ENCODE assay signal across 10 mouse cellular contexts in the genomic region with DNA sequence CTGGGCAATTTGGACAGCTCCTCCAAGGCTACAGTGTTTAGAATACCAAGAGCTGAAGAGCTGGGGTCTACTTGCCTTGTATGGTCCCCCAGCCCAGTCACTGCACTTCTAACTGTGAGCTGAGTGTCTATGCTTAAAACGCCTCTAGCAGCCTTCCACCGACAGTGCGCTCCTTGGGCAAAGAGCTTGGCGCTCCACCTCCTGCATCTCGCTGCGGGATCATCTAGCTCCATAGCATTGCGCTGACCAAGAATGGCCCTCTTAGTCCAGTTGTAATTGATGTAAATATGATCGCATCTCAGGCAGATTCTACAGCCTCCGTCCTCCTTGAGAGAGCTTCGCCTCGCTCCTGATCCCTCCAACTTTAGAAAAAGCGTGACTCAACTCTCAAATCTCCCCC. TPM values are rescaled to one million over a fixed set of nuclear protein-coding genes. Genes with fewer than 3 reads are reported as not detected.
DNase-seq lines count a peak whose midpoint lies in the region; ATAC-seq and TF ChIP-seq lines count a peak whose summit lies in the region.
"Had no signal": no experiment of that assay in that cellular context is flagged by ENCODE, and none has a peak within 500 bp of the region (broad histone marks: within the 10 kb centered on the region; RNA-seq: fewer than 3 reads in every experiment).

No protein-coding gene starts in this region.

- no peaks in the 10 kb centered on the region for H3K36me3 ChIP-seq in forebrain, embryonic 16.5 days (ENCODE audit: control insufficient read depth, insufficient read depth)
- H3K36me3 ChIP-seq in midbrain, embryonic 16.5 days (ENCODE audit: control insufficient read depth, insufficient read depth, low read length): no peaks in the 10 kb centered on the region
- no peaks in the 10 kb centered on the region for H3K36me3 ChIP-seq in heart, embryonic 12.5 days

- TF ChIP-seq CTCF in brain, embryonic 14.5 days (IDR thresholded peaks at IDR 0.05; ENCODE audit: borderline replicate concordance, extremely low read depth, insufficient read depth, insufficient read length): no peak

- H3K4me2 ChIP-seq in forebrain, embryonic 16.5 days (ENCODE audit: low read length): peak overlapping the region; percentile 90
- H3K4me2 ChIP-seq in midbrain, embryonic 16.5 days (ENCODE audit: low read length): peak overlapping the region; percentile 80
- no peak overlapping the region for H3K4me2 ChIP-seq in heart, embryonic 12.5 days
- H3K4me2 ChIP-seq: liver, embryonic 11.5 days had no signal

- no peaks in the 10 kb centered on the region for H3K9me3 ChIP-seq in forebrain, embryonic 16.5 days (ENCODE audit: control insufficient read depth, low read length)
- no peaks in the 10 kb centered on the region for H3K9me3 ChIP-seq in midbrain, embryonic 16.5 days (replicated peaks; ENCODE audit: control insufficient read depth, low read length, poor library complexity, severe bottlenecking)
- H3K9me3 ChIP-seq in heart, embryonic 12.5 days (replicated peaks): no peaks in the 10 kb centered on the region

- H3K4me3 ChIP-seq in forebrain, embryonic 16.5 days (replicated peaks; ENCODE audit: low read length): peak overlapping the region; percentile 68
- H3K4me3 ChIP-seq in midbrain, embryonic 16.5 days (ENCODE audit: low read depth, low read length): peak overlapping the region; percentile 75
- no peak overlapping the region for H3K4me3 ChIP-seq in heart, embryonic 12.5 days

- no peak for ATAC-seq in forebrain, embryonic 16.5 days
- ATAC-seq in midbrain, embryonic 16.5 days: no peak
- no peak for ATAC-seq in granulocyte monocyte progenitor cell, adult 5-6 weeks (replicated peaks; ENCODE audit: poor library complexity, severe bottlenecking)
- ATAC-seq in heart, embryonic 12.5 days (ENCODE audit: insufficient number of reproducible peaks, low FRiP score): no peak

- H3K9ac ChIP-seq in forebrain, embryonic 16.5 days (replicated peaks; ENCODE audit: low read depth, low read length): peak overlapping the region; percentile 67
- peak overlapping the region; percentile 89 for H3K9ac ChIP-seq in midbrain, embryonic 16.5 days (ENCODE audit: low read depth, low read length)
- H3K9ac ChIP-seq in heart, embryonic 12.5 days: no peak overlapping the region

- TF ChIP-seq POLR2A in brain, embryonic 14.5 days (IDR thresholded peaks at IDR 0.05; ENCODE audit: borderline replicate concordance, extremely low read depth, insufficient read depth, insufficient read length, poor library complexity, severe bottlenecking): no peak

- 9% methylated on average over 12 of the region's 12 CpGs for WGBS in forebrain, embryonic 16.5 days
- 13% methylated on average over 12 of the region's 12 CpGs for WGBS in midbrain, embryonic 16.5 days
- 17% methylated on average over 12 of the region's 12 CpGs for WGBS in heart, embryonic 12.5 days

- H3K4me1 ChIP-seq in forebrain, embryonic 16.5 days (replicated peaks; ENCODE audit: control insufficient read depth, insufficient read depth, low read length): peaks cover 13% of the 10 kb centered on the region
- peaks cover 7% of the 10 kb centered on the region; the same call in 1 of the 2 replicates for H3K4me1 ChIP-seq in midbrain, embryonic 16.5 days (ENCODE audit: control insufficient read depth, insufficient read depth, low read length)
- peaks cover 12% of the 10 kb centered on the region for H3K4me1 ChIP-seq in heart, embryonic 12.5 days (replicated peaks)

- peak; percentile 2 for DNase-seq in ZHBTc4 (ENCODE audit: low read depth, low spot score)
- peak; percentile 24 for DNase-seq in brain, embryonic 14.5 days (ENCODE audit: low read depth)
- no peak for DNase-seq in urinary bladder, adult 18-20 months (ENCODE audit: low spot score in 2 of 2)
- DNase-seq: heart, adult 18-20 months; kidney, postnatal 25 days had no signal

- H3K27ac ChIP-seq in forebrain, embryonic 16.5 days (ENCODE audit: low read length): no peak overlapping the region
- peak overlapping the region; percentile 89; the same call in 1 of the 2 replicates for H3K27ac ChIP-seq in midbrain, embryonic 16.5 days (ENCODE audit: low read length)
- no peak overlapping the region for H3K27ac ChIP-seq in heart, embryonic 12.5 days (ENCODE audit: poor library complexity, severe bottlenecking)

- H3K27me3 ChIP-seq in forebrain, embryonic 16.5 days (replicated peaks; ENCODE audit: control insufficient read depth, insufficient read depth, low read length): peaks cover 17% of the 10 kb centered on the region
- H3K27me3 ChIP-seq in midbrain, embryonic 16.5 days (ENCODE audit: control insufficient read depth, insufficient read depth, low read depth, low read length): no peaks in the 10 kb centered on the region
- peaks cover 37% of the 10 kb centered on the region for H3K27me3 ChIP-seq in heart, embryonic 12.5 days (replicated peaks)

RNA-seq across cellular contexts. Expression of a gene that starts 1.2 kb away (rescaled TPM):
- 9.5 and 19.5 TPM in 2 replicates for polyA plus RNA-seq in brain, embryonic 14.5 days (2012; rRNA removed)
- polyA plus RNA-seq in forebrain, embryonic 16.5 days (2015; fragmentation: Nextera tagmentation; extraction: Ambion mirVana): 8.3 and 10.4 TPM in 2 replicates
- polyA plus RNA-seq in midbrain, embryonic 16.5 days (2015; fragmentation: Nextera tagmentation; extraction: Ambion mirVana): 19.5 and 26.0 TPM in 2 replicates
- not detected in 2 replicates for total RNA-seq in granulocyte monocyte progenitor cell, adult 5-6 weeks (2014; fragmentation: Nextera tagmentation)
- total RNA-seq in granulocyte monocyte progenitor cell, adult 5-6 weeks (2017): not detected in 2 replicates
- not detected in 2 replicates for polyA plus RNA-seq in heart, embryonic 12.5 days (2016; fragmentation: Nextera tagmentation; extraction: Ambion mirVana)
- total RNA-seq: heart, adult 18-20 months had no signal
- polyA plus RNA-seq: liver, embryonic 11.5 days had no signal

Comparison
In these comparisons a context has a peak if more than half of its experiments do, and no peak if none do; other contexts are left out.
1. DNase-seq: peak in ZHBTc4 (single experiment) and brain, embryonic 14.5 days (single experiment); none in urinary bladder, adult 18-20 months (0 of 2).